Comparison of ENCODE assay signal across 15 mouse cellular contexts in genomic region chr11:113667704-113668103, GRCm38 (mm10). TPM values are rescaled to one million over a fixed set of nuclear protein-coding genes. Genes with fewer than 3 reads are reported as not detected.
DNase-seq lines count a peak whose midpoint lies in the region; ATAC-seq and TF ChIP-seq lines count a peak whose summit lies in the region.
"Had no signal": no experiment of that assay in that cellular context is flagged by ENCODE, and none has a peak within 500 bp of the region (broad histone marks: within the 10 kb centered on the region; RNA-seq: fewer than 3 reads in every experiment).

No protein-coding gene starts in this region.

- H3K9ac ChIP-seq in heart, embryonic 11.5 days (ENCODE audit: low read depth, low read length) = no peak overlapping the region; the same call in 1 of the 2 replicates
- H3K9ac ChIP-seq in liver, adult 2 months (ENCODE audit: low read depth, low read length) = no peak overlapping the region
- H3K9ac ChIP-seq in intestine, embryonic 15.5 days = 0 out of 2 replicates have a peak overlapping the region, but pooled peaks have one; percentile 2
- H3K9ac ChIP-seq in liver, postnatal 0 days (replicated peaks) = no peak overlapping the region
- H3K9ac ChIP-seq: midbrain, embryonic 13.5 days had no signal

- no peaks in the 10 kb centered on the region for H3K9me3 ChIP-seq in heart, embryonic 11.5 days (replicated peaks; ENCODE audit: control insufficient read depth, low read length)
- H3K9me3 ChIP-seq in intestine, embryonic 15.5 days = no peaks in the 10 kb centered on the region
- H3K9me3 ChIP-seq in liver, postnatal 0 days (ENCODE audit: low read length) = no peaks in the 10 kb centered on the region
- H3K9me3 ChIP-seq: midbrain, embryonic 13.5 days had no signal

- no peak for TF ChIP-seq CTCF in liver, adult 2 months (IDR thresholded peaks at IDR 0.05; ENCODE audit: low read depth, low read length)
- no peak for TF ChIP-seq CTCF in liver, postnatal 0 days (IDR thresholded peaks at IDR 0.05; ENCODE audit: low read depth)

- 74% methylated on average over 4 of the region's 4 CpGs for WGBS in heart, embryonic 11.5 days (ENCODE audit: insufficient replicate concordance)
- WGBS in liver, adult 2 months = 77% methylated on average over 4 of the region's 4 CpGs
- WGBS in intestine, embryonic 15.5 days = 53% methylated on average over 4 of the region's 4 CpGs
- WGBS in liver, postnatal 0 days (ENCODE audit: insufficient replicate concordance) = 59% methylated on average over 4 of the region's 4 CpGs

- H3K4me2 ChIP-seq in heart, embryonic 11.5 days = no peak overlapping the region
- no peak overlapping the region for H3K4me2 ChIP-seq in intestine, embryonic 15.5 days (replicated peaks)
- H3K4me2 ChIP-seq in liver, postnatal 0 days (ENCODE audit: low read depth, low read length) = no peak overlapping the region
- H3K4me2 ChIP-seq: midbrain, embryonic 13.5 days had no signal

- no peak overlapping the region for H3K4me3 ChIP-seq in heart, embryonic 11.5 days (ENCODE audit: low read depth, low read length)
- no peak overlapping the region for H3K4me3 ChIP-seq in liver, adult 2 months (ENCODE audit: insufficient read depth, low read depth, low read length)
- H3K4me3 ChIP-seq in intestine, embryonic 15.5 days (replicated peaks) = no peak overlapping the region
- H3K4me3 ChIP-seq in liver, postnatal 0 days (ENCODE audit: low read depth, low read length) = no peak overlapping the region
- H3K4me3 ChIP-seq: midbrain, embryonic 13.5 days had no signal

- no peaks in the 10 kb centered on the region for H3K27me3 ChIP-seq in heart, embryonic 11.5 days (ENCODE audit: control insufficient read depth, insufficient read depth, low read length)
- H3K27me3 ChIP-seq in liver, adult 2 months (ENCODE audit: control insufficient read depth, insufficient read depth, low read length) = no peaks in the 10 kb centered on the region
- no peaks in the 10 kb centered on the region for H3K27me3 ChIP-seq in intestine, embryonic 15.5 days (replicated peaks)
- H3K27me3 ChIP-seq in liver, postnatal 0 days (ENCODE audit: insufficient read depth, low read length) = no peaks in the 10 kb centered on the region
- H3K27me3 ChIP-seq: midbrain, embryonic 13.5 days had no signal

- TF ChIP-seq EP300 in liver, postnatal 0 days (IDR thresholded peaks at IDR 0.05; ENCODE audit: low read depth) = no peak

- ATAC-seq in heart, embryonic 11.5 days (replicated peaks; ENCODE audit: insufficient number of reproducible peaks, low FRiP score, low TSS enrichment) = no peak
- peak; percentile 56 for ATAC-seq in intestine, embryonic 15.5 days
- no peak for ATAC-seq in liver, postnatal 0 days
- ATAC-seq: midbrain, embryonic 13.5 days had no signal

- no peak for TF ChIP-seq POLR2A in liver, adult 2 months (IDR thresholded peaks at IDR 0.05; ENCODE audit: extremely low read depth, insufficient read depth, low read length)

- peaks cover 10% of the 10 kb centered on the region for H3K36me3 ChIP-seq in heart, embryonic 11.5 days (ENCODE audit: control insufficient read depth, insufficient read depth, low read length)
- H3K36me3 ChIP-seq in liver, adult 2 months (ENCODE audit: control insufficient read depth, insufficient read depth, low read length) = peaks cover 8% of the 10 kb centered on the region; the same call in 1 of the 2 replicates
- H3K36me3 ChIP-seq in intestine, embryonic 15.5 days = peaks cover 4% of the 10 kb centered on the region; the same call in 1 of the 2 replicates
- peaks cover 40% of the 10 kb centered on the region for H3K36me3 ChIP-seq in liver, postnatal 0 days (replicated peaks; ENCODE audit: insufficient read depth, low read length)

- DNase-seq in heart, postnatal 4 days = no peak
- DNase-seq in liver, adult 2 months (ENCODE audit: extremely low read depth, low read depth, low spot score) = no peak
- no peak for DNase-seq in liver
- no peak for DNase-seq in liver, postnatal 0 days
- no peak for DNase-seq in left cerebral cortex, adult 11 months (ENCODE audit: low spot score)
- DNase-seq in cerebellum, postnatal 25 days = no peak
- DNase-seq: adrenal gland, postnatal 10 days; B cell, adult 2 months; cerebellum, adult 8-10 months; lung, postnatal 10 days; spleen, adult 18-20 months had no signal

- peaks cover 11% of the 10 kb centered on the region; the same call in 1 of the 2 replicates for H3K79me2 ChIP-seq in liver, adult 2 months (ENCODE audit: control insufficient read depth, insufficient read depth, low read length)

- peak overlapping the region; percentile 35; the same call in 1 of the 2 replicates for H3K27ac ChIP-seq in heart, embryonic 11.5 days (ENCODE audit: low read depth, low read length)
- H3K27ac ChIP-seq in liver, adult 2 months (replicated peaks; ENCODE audit: insufficient read depth, low read depth, low read length) = peak overlapping the region; percentile 58
- peak overlapping the region; percentile 72 for H3K27ac ChIP-seq in intestine, embryonic 15.5 days
- peak overlapping the region; percentile 36; the same call in 1 of the 2 replicates for H3K27ac ChIP-seq in liver, postnatal 0 days (ENCODE audit: low read depth)

- H3K4me1 ChIP-seq in heart, embryonic 11.5 days (ENCODE audit: control insufficient read depth, insufficient read depth, low read length) = peaks cover 11% of the 10 kb centered on the region
- H3K4me1 ChIP-seq in liver, adult 2 months (ENCODE audit: control insufficient read depth, insufficient read depth, low read length) = peaks cover 21% of the 10 kb centered on the region
- H3K4me1 ChIP-seq in intestine, embryonic 15.5 days (replicated peaks) = peaks cover 17% of the 10 kb centered on the region
- peaks cover 28% of the 10 kb centered on the region for H3K4me1 ChIP-seq in liver, postnatal 0 days (ENCODE audit: insufficient read depth)

RNA-seq across cellular contexts. Expression of gene Fam104a, which starts 16.3 kb away (rescaled TPM):
- 53.1 and 54.7 TPM in 2 replicates for polyA plus RNA-seq in heart, embryonic 11.5 days (2014; fragmentation: Nextera tagmentation; extraction: Ambion mirVana)
- total RNA-seq in heart, postnatal 4 days (2021) = 10 to 100 TPM; 25.2 to 27.3 TPM
- 4.5 and 5.6 TPM in 2 replicates for total RNA-seq in liver, adult 2 months (2014; rRNA removed)
- polyA plus RNA-seq in liver, adult 2 months (2012; rRNA removed) = 15.2 and 16.4 TPM in 2 replicates
- polyA plus RNA-seq in intestine, embryonic 15.5 days (2015; fragmentation: Nextera tagmentation; extraction: Ambion mirVana) = 42.6 and 46.0 TPM in 2 replicates
- polyA plus RNA-seq in liver, postnatal 0 days (2015; fragmentation: Nextera tagmentation; extraction: Ambion mirVana) = 24.1 and 26.5 TPM in 2 replicates

RNA-seq across cellular contexts. Expression of gene D11Wsu47e, which starts 16.5 kb away (rescaled TPM):
- 18.1 and 18.7 TPM in 2 replicates for polyA plus RNA-seq in heart, embryonic 11.5 days (2014; fragmentation: Nextera tagmentation; extraction: Ambion mirVana)
- 1 to 10 TPM; 9.1 to 9.9 TPM for total RNA-seq in heart, postnatal 4 days (2021)
- 4.1 and 5.0 TPM in 2 replicates for total RNA-seq in liver, adult 2 months (2014; rRNA removed)
- polyA plus RNA-seq in liver, adult 2 months (2012; rRNA removed) = 3.3 and 4.5 TPM in 2 replicates
- polyA plus RNA-seq in intestine, embryonic 15.5 days (2015; fragmentation: Nextera tagmentation; extraction: Ambion mirVana) = 14.6 and 17.8 TPM in 2 replicates
- 4.3 and 4.6 TPM in 2 replicates for polyA plus RNA-seq in liver, postnatal 0 days (2015; fragmentation: Nextera tagmentation; extraction: Ambion mirVana)

RNA-seq across cellular contexts. Expression of gene Slc39a11, which starts 17.8 kb away (rescaled TPM):
- polyA plus RNA-seq in heart, embryonic 11.5 days (2014; fragmentation: Nextera tagmentation; extraction: Ambion mirVana) = 17.1 and 18.7 TPM in 2 replicates
- 1 to 10 TPM; 8.2 to 9.5 TPM for total RNA-seq in heart, postnatal 4 days (2021)
- total RNA-seq in liver, adult 2 months (2014; rRNA removed) = 18.8 and 21.5 TPM in 2 replicates
- polyA plus RNA-seq in liver, adult 2 months (2012; rRNA removed) = 22.8 and 27.2 TPM in 2 replicates
- 40.8 and 45.7 TPM in 2 replicates for polyA plus RNA-seq in intestine, embryonic 15.5 days (2015; fragmentation: Nextera tagmentation; extraction: Ambion mirVana)
- polyA plus RNA-seq in liver, postnatal 0 days (2015; fragmentation: Nextera tagmentation; extraction: Ambion mirVana) = 10.2 and 10.9 TPM in 2 replicates

RNA-seq across cellular contexts. Expression of gene Cog1, which starts 18.7 kb away (rescaled TPM):
- polyA plus RNA-seq in heart, embryonic 11.5 days (2014; fragmentation: Nextera tagmentation; extraction: Ambion mirVana) = 19.2 and 19.4 TPM in 2 replicates
- total RNA-seq in heart, postnatal 4 days (2021) = 10 to 100 TPM; 17.5 to 19.5 TPM
- total RNA-seq in liver, adult 2 months (2014; rRNA removed) = 6.0 and 8.3 TPM in 2 replicates
- polyA plus RNA-seq in liver, adult 2 months (2012; rRNA removed) = 14.6 and 17.7 TPM in 2 replicates
- 26.0 and 26.4 TPM in 2 replicates for polyA plus RNA-seq in intestine, embryonic 15.5 days (2015; fragmentation: Nextera tagmentation; extraction: Ambion mirVana)
- polyA plus RNA-seq in liver, postnatal 0 days (2015; fragmentation: Nextera tagmentation; extraction: Ambion mirVana) = 6.5 and 7.1 TPM in 2 replicates

RNA-seq across cellular contexts. Expression of gene Cpsf4l, which starts 42.1 kb away (rescaled TPM):
- polyA plus RNA-seq in heart, embryonic 11.5 days (2014; fragmentation: Nextera tagmentation; extraction: Ambion mirVana) = 0.23 and 0.30 TPM in 2 replicates
- not detected for total RNA-seq in heart, postnatal 4 days (2021)
- total RNA-seq in liver, adult 2 months (2014; rRNA removed) = 6.0 and 9.9 TPM in 2 replicates
- 2.9 and 3.0 TPM in 2 replicates for polyA plus RNA-seq in liver, adult 2 months (2012; rRNA removed)
- 0.18 TPM in 1 of 2 replicates, not detected in the other for polyA plus RNA-seq in intestine, embryonic 15.5 days (2015; fragmentation: Nextera tagmentation; extraction: Ambion mirVana)
- 0.38 and 0.46 TPM in 2 replicates for polyA plus RNA-seq in liver, postnatal 0 days (2015; fragmentation: Nextera tagmentation; extraction: Ambion mirVana)
- total RNA-seq: left cerebral cortex, postnatal 10 days had no signal
